Mouse (Mus musculus) E14TG2a.4 (cell line): ENCODE measurements around the gene Zfyve19.

Experiments used
- CTCF ChIP-seq: conservative IDR thresholded peaks from 2 replicates; pipeline ENCODE4 v1.5.1; 2014; ENCODE audit warnings: low read length
- POU5F1 ChIP-seq: IDR thresholded peaks from 2 replicates; pipeline ENCODE4 v1.6.1; 2014; ENCODE audit warnings: low read length, borderline replicate concordance

GRCm38 (mm10) chr2:119250826-119251478 lies 42.5 kb downstream of the Zfyve19 start:
- TF ChIP-seq CTCF = peak; percentile 74
- TF ChIP-seq POU5F1 = no peak
